Mouse (Mus musculus) E14TG2a.4 (cell line): ENCODE data around the gene Dnmt3a.

Experiments used
- CTCF ChIP-seq: conservative IDR thresholded peaks from 2 replicates; pipeline ENCODE4 v1.5.1; 2014; ENCODE audit warnings: low read length
- POU5F1 ChIP-seq: IDR thresholded peaks from 2 replicates; pipeline ENCODE4 v1.6.1; 2014; ENCODE audit warnings: low read length, borderline replicate concordance

DNA sequence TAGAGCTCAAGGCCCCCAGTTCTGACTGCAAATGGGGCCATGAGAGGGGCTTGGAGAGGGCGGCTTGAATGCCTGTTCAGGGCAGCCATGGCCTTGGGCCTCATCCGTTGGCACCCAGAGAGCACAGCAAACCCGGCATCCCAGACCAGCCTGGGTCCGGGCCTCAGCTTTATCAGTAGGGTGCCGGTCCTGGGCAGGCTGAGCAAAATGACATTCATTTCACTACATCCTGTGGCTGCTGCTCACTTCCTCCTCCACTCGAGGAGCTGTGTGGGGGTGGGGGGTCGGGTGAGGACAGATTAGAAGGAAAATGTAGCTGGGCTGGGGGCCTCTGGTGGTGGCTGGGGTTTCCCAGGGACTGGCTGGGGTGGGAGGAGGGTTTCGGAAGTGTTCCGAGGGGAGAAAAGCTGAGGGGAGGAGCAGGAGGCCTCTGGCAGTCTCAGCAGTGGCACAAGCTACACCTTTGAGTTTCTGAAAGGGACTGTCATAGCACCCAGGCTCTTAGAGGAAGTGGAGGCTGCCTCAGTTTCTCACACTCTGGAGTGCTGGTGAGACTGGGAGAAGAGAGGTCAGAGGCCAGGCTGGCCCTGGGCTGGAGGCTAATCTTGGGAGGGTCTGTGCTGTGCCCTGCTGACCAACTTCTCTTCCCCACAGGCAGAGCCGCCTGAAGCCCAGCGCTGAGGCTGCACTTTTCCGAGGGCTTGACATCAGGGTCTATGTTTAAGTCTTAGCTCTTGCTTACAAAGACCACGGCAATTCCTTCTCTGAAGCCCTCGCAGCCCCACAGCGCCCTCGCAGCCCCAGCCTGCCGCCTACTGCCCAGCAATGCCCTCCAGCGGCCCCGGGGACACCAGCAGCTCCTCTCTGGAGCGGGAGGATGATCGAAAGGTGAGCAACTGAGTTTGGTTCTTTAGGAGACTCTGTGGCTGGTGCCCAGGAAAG, 28.8 kb downstream of the Dnmt3a start:
- TF ChIP-seq CTCF (no peak), POU5F1 (no peak)
